Mouse (Mus musculus) bone marrow, adult 2 months (tissue): ENCODE results near the gene Eef1g. TPM values are rescaled to one million over a fixed set of nuclear protein-coding genes. Genes with fewer than 3 reads are reported as not detected.
"Not testable (repeated sequence)": the region's sequence is repeated elsewhere in the genome, so short reads cannot be mapped to it uniquely, and the experiment has no call there.

Source experiments
- H3K27ac ChIP-seq: fragments of 200-500 bp; 2 replicates; pipeline ENCODE4 v1.5.1; 2012; ENCODE audit warnings: low read depth, mild to moderate bottlenecking, control low read depth, inconsistent platforms, low read length; ENCODE audit not compliant: control insufficient read depth, poor library complexity, insufficient read depth
- H3K4me1 ChIP-seq: fragments of 200-500 bp; 2 replicates; pipeline ENCODE4 v1.6.1; 2011; ENCODE audit warnings: low read length; ENCODE audit not compliant: control insufficient read depth, insufficient read depth
- H3K4me3 ChIP-seq: fragments of 200-500 bp; replicated peaks from 2 replicates; pipeline ENCODE3; 2011; ENCODE audit warnings: mild to moderate bottlenecking, low read depth, low read length, control low read depth; ENCODE audit not compliant: control insufficient read depth
- CTCF ChIP-seq: fragments of 200-500 bp; IDR thresholded peaks from 2 replicates; pipeline ENCODE4 v1.5.1; 2011; ENCODE audit warnings: low read length, control low read depth; ENCODE audit not compliant: control insufficient read depth, insufficient read depth
- POLR2A ChIP-seq: fragments of 200-500 bp; IDR thresholded peaks from 2 replicates; pipeline ENCODE4 v1.6.1; 2011; ENCODE audit warnings: low read depth, mild to moderate bottlenecking, control low read depth, low read length, borderline replicate concordance; ENCODE audit not compliant: control insufficient read depth
- WGBS: fragments of 180-500 bp; shearing (Covaris S2); methylation state at CpG from one replicate; pipeline ENCODE4 v1.1.7; 2018; 5-methylcytosine and 5-hydroxymethylcytosine counted together
- polyA plus RNA-seq: library from polyadenylated mRNA; stranded (reverse); fragments of >200 nt; gene quantifications from 2 replicates; pipeline ENCODE4 v1.2.4, GENCODE M21; 2011; ENCODE audit warnings: low replicate concordance; ENCODE audit not compliant: missing spikeins, insufficient read depth, insufficient read length

Gene Eef1g
- polyA plus RNA-seq, 1 experiment = 224 TPM

DNA sequence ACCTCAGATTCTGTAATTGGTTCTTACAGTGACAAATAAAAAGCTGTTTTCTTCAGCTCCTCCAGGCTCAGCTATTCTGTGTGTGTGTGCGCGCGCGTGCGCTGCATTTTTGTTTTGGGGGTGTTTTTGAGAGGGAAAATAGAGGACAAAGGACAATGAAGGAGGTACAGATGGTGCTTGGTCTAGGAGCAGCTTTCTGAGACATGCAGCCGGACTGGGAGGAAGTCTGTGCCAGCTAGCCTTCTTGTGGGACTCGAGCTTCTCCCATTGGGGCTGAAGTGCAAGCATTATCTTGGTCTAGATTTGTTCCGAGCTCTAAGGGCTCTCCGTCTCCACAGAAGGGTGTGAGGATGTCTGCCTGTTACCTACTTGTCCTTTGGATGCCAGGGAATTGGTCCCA, 14.6 kb upstream of the Eef1g start:
- Histone ChIP-seq H3K4me1 (peaks cover 2% of the 10 kb centered on the region; the same call in 1 of the 2 replicates), H3K27ac (no peak overlapping the region), H3K4me3 (no peak overlapping the region)
- WGBS = 84% methylated on average over 9 of the region's 9 CpGs
- TF ChIP-seq CTCF = no peak
- TF ChIP-seq POLR2A = no peak

DNA sequence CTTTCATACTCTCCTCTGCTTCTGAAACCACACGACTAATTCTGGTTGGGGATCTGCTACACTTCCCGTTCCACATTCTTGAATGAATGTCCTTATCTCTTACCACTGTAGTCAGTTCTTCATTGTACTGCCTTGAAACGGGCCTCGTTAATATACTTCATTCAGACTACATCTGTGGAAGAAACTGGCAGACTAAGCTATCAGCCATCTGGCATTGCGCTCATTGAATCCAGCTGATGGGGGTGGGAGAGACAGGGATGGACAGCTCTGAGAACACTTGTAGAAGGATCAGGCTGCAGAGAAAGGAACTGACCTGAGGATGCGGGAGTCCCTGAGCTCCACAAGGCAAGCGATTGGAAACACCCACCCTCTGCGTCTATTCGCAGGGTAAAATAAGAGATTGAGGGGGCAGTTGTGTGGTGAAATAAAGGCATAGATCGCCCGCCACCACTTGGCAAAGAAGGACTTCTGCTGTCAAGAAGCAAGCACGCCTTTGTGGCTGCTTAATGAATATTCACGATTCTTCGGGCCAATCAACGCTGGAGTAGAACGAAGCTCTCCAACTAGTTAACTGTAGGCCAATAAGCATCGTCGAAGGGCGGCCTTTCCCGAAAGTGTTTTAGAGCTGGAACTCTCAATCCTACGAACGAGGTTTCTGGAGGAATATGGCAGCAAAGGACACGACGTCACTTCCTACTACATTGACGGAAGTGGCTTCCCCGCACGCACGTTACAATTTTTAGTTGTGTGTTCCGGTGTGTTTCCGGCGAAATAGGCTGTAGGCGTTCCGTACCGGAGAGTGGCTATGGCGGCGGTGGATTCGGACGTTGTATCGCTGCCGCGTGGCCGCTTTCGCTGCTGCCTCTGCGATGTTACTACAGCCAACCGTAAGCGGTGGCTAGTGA, 13.5 kb upstream of the Eef1g start, which contains the start of gene Tut1:
Gene Tut1, plus strand, starts transcription at position 713 of the 905 bp plus-strand sequence.
- TF ChIP-seq POLR2A (peak; percentile 59; the same call in 1 of the 2 replicates), CTCF (no peak)
- H3K4me3 ChIP-seq = peak within 1 kb of the TSS; percentile 94
- WGBS = under 1% methylated on average over 46 of the region's 46 CpGs
- peaks cover 2% of the 10 kb centered on the region; the same call in 1 of the 2 replicates for H3K4me1 ChIP-seq
- H3K27ac ChIP-seq = peak within 1 kb of the TSS; percentile 62

DNA sequence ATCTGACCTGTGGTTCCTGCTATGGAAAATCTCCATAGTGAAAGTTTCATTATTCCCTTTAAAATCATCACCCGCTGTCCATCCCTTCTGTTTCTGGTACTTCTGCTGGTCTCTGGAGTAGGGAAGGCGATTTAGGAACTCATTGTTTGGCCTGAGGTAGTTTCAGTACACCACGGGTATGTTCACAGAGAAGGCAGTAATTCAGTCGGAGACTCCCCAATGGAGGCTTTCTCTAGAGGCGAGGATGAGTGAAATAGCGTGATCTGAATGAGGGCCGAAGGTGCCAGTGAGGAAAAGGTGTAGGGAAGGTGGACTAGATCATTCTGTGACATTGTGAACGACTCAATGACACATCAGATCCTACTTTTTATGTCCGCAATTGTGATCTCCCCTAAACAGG, 12.7 kb upstream of the Eef1g start:
- WGBS = 4% methylated on average over 9 of the region's 9 CpGs
- Histone ChIP-seq H3K4me1 (peaks cover 2% of the 10 kb centered on the region; the same call in 1 of the 2 replicates), H3K4me3 (peak overlapping the region; percentile 94), H3K27ac (no peak overlapping the region)
- TF ChIP-seq CTCF = no peak
- no peak for TF ChIP-seq POLR2A

DNA sequence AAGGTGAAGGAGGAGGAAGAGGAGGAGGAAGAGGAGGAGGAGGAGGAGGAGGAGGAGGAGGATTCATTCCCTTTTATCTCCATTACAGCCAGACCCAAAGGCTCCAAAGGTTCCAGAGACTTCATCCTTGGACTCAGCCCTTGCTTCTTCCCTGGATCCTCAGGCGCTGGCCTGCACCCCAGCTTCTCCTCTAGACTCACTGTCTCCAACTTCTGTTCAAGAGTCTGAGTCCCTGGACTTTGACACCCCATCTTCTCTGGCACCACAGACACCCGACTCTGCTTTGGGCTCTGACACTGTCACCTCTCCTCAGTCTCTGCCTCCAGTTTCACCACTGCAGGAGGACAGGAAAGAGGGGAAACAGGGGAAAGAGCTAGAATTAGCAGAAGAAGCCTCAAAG, 4.6 kb upstream of the Eef1g start:
- TF ChIP-seq POLR2A (no peak), CTCF (no peak)
- Histone ChIP-seq H3K4me1 (no peaks in the 10 kb centered on the region), H3K4me3 (no peak overlapping the region), H3K27ac (no peak overlapping the region)
- 80% methylated on average over 2 of the region's 2 CpGs for WGBS

DNA sequence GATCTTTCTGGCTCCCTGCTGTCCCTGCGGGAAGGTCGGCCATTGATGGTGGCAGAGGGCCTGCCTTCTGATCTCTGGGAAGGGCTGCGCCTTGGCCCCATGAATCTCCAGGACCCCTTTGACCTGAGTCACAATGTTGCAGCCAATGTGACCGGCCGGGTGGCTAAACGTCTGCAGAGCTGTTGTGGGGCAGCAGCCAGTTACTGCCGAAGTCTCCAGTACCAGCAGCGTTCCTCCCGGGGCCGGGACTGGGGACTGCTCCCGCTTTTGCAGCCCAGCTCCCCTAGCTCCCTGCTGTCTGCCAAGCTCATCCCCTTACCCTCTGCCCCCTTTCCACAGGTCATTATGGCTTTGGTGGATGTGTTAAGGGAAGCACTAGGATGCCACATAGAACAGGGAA, 1.8 kb upstream of the Eef1g start:
- no peak overlapping the region for H3K27ac ChIP-seq
- H3K4me1 ChIP-seq = no peaks in the 10 kb centered on the region
- H3K4me3 ChIP-seq = no peak overlapping the region
- WGBS = 91% methylated on average over 11 of the region's 11 CpGs
- TF ChIP-seq POLR2A (no peak), CTCF (no peak)

DNA sequence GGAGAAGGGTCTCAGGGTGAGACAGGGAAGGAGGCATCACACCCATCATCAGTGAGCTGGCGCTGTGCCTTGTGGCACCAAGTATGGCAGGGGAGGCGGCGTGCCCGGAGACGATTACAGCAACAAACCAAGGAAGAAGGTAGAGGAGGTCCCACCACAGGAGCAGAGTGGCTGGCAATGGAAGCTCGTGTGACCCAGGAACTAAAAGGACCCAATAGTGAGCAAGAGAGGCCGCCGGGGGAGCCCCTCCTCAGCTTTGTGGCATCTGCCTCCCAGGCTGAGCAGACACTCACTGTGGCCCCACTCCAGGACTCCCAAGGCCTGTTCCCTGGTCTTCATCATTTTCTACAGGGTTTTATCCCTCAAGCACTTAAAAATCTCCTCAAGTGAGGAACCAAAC, 1.1 kb upstream of the Eef1g start:
- Histone ChIP-seq H3K4me1 (no peaks in the 10 kb centered on the region), H3K4me3 (no peak overlapping the region), H3K27ac (no peak overlapping the region; the same call in 1 of the 2 replicates)
- no peak for TF ChIP-seq POLR2A
- TF ChIP-seq CTCF = no peak
- WGBS = 76% methylated on average over 8 of the region's 8 CpGs

DNA sequence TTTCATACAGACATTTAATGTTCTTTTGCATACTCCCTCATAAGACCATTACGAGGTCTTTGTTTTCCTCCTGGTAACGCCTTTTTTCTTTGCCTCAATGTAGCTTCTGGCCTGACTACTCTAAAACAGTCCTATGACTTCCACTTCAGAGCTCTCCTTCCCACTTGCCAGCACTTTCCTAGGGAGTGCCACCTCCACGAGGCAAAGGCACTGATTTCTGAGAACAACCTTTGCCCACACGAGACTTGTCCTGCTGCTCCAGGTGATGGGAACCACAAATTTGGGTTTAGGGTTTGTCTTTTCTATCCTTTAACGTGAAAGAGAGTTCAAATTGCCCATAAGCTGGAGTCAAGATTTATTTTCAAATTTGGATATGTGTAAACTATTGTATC, 647 bp upstream of the Eef1g start:
- Histone ChIP-seq H3K27ac (peak overlapping the region; percentile 79), H3K4me1 (no peaks in the 10 kb centered on the region), H3K4me3 (peak overlapping the region; percentile 73)
- TF ChIP-seq POLR2A (no peak), CTCF (no peak)
- 32% methylated on average over 5 of the region's 5 CpGs for WGBS

DNA sequence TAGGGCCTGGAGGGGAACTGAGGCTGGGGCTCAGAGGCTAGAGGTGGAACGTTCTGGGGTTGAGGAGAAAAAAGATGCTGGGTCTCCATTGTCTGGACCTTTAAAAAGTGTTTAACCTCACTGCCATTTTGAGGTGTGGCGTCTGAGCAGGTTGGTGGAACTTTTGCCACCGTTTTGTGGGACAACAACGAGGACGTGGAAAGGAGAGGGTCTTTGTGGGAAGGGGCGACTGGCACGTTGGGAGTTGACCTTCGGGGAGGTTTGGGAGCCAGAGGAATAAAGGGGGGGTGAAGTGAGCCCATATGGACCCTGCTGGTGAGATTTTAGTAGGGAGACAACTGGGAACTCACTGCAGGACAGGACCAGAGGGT, 517 bp downstream of the Eef1g start:
- H3K4me3 ChIP-seq = peak overlapping the region; percentile 63
- 1% methylated on average over 8 of the region's 8 CpGs for WGBS
- H3K27ac ChIP-seq = peak overlapping the region; percentile 63
- TF ChIP-seq POLR2A (no peak), CTCF (no peak)
- H3K4me1 ChIP-seq = no peaks in the 10 kb centered on the region

DNA sequence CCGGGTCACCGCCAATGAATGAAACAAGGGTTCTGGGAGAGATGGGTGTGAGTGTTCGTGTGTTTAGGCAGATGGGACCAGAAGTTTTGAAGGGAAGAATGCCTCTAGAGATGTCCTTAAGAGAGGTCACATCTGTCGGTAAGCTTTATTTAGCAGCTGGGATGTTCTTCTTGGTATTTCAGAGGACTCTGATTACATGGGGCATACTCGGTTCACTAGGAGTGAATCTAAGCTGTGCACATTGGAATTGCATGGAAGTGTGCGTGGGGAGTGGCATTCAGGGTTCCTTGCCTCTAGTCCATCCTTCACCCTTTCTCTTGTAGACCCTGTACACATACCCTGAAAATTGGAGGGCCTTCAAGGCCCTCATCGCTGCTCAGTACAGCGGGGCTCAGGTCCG, 1.1 kb downstream of the Eef1g start:
- WGBS = 4% methylated on average over 9 of the region's 9 CpGs
- Histone ChIP-seq H3K27ac (no peak overlapping the region), H3K4me3 (peak overlapping the region; percentile 63), H3K4me1 (no peaks in the 10 kb centered on the region)
- TF ChIP-seq POLR2A (no peak), CTCF (no peak)

DNA sequence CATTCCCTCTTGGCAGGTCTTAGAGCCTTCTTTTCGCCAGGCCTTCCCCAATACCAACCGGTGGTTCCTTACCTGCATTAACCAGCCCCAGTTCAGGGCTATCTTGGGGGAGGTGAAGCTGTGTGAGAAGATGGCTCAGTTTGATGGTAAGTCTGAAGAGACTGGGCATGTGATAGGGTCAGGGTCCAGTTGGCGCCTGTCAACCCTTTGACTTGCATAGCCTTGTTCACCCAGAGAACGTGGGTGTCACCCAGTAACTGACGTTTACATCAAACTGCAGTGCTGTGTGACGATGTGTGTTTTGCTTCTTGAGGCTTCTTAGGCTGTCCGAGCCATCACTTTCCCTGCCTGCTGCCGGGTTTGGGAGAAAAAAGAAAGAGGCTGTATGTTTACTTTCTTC, 5.7 kb downstream of the Eef1g start:
- 85% methylated on average over 8 of the region's 8 CpGs for WGBS
- H3K4me1 ChIP-seq = not testable (repeated sequence)

More for the DNA sequence above, 5.7 kb downstream of the Eef1g start:
- H3K4me3 ChIP-seq, H3K27ac ChIP-seq: not testable (repeated sequence)
